Mouse (Mus musculus) midbrain, embryonic 11.5 days (tissue): Measurements from ENCODE around the gene Crtc3. TPM values are rescaled to one million over a fixed set of nuclear protein-coding genes. Genes with fewer than 3 reads are reported as not detected.

Source experiments
- ATAC-seq: fragments of 200-750 bp; cut with Nextera tagmentation; 2 replicates; pipeline ENCODE4 v1.8.0; 2017; ENCODE audit warnings: moderate TSS enrichment, moderate library complexity; ENCODE audit not compliant: low FRiP score
- DNase-seq: peaks from one replicate; pipeline ENCODE4 v3.0.0; 2015; ENCODE audit warnings: low spot score; ENCODE audit errors: missing footprints
- H3K27ac ChIP-seq: fragments of 300-500 bp; sonication (generic); 2 replicates; pipeline ENCODE4 v1.5.1; 2014; ENCODE audit warnings: low read depth, low read length
- H3K27me3 ChIP-seq: fragments of 300-500 bp; sonication (generic); 2 replicates; pipeline ENCODE4 v1.6.1; 2014; ENCODE audit warnings: mild to moderate bottlenecking, low read length, moderate library complexity, mixed read lengths; ENCODE audit not compliant: control insufficient read depth, insufficient read depth
- H3K36me3 ChIP-seq: fragments of 300-500 bp; sonication (generic); 2 replicates; pipeline ENCODE4 v1.6.1; 2014; ENCODE audit warnings: mild to moderate bottlenecking, low read length, moderate library complexity, mixed read lengths; ENCODE audit not compliant: control insufficient read depth, insufficient read depth
- H3K4me1 ChIP-seq: fragments of 300-500 bp; sonication (generic); 2 replicates; pipeline ENCODE4 v1.6.1; 2014; ENCODE audit warnings: low read length; ENCODE audit not compliant: control insufficient read depth, insufficient read depth
- H3K4me2 ChIP-seq: fragments of 300-500 bp; sonication (generic); 2 replicates; pipeline ENCODE4 v1.6.1; 2014; ENCODE audit warnings: mild to moderate bottlenecking, moderate library complexity
- H3K4me3 ChIP-seq: fragments of 300-500 bp; sonication (generic); 2 replicates; pipeline ENCODE4 v1.5.1; 2014; ENCODE audit warnings: low read depth, low read length
- H3K9ac ChIP-seq: fragments of 300-500 bp; sonication (generic); 2 replicates; pipeline ENCODE4 v1.6.1; 2014; ENCODE audit warnings: low read length
- H3K9me3 ChIP-seq: fragments of 300-500 bp; sonication (generic); 2 replicates; pipeline ENCODE4 v1.6.1; 2016; ENCODE audit warnings: low read length; ENCODE audit not compliant: control insufficient read depth
- WGBS: fragments of 180-500 bp; shearing (Covaris S2); extraction: QIAGEN DNeasy Blood & Tissue Kit; methylation state at CpG from one replicate; pipeline ENCODE4 v1.1.7; 2014; 5-methylcytosine and 5-hydroxymethylcytosine counted together
- polyA plus RNA-seq: library from polyadenylated mRNA; unstranded; fragments of >200 nt; fragmentation: Nextera tagmentation; extraction: Ambion mirVana; gene quantifications from 2 replicates; pipeline ENCODE4 v1.2.1, GENCODE M21; 2014

The Crtc3 gene
- 7.9 and 9.2 TPM in 2 replicates for polyA plus RNA-seq

GRCm38 (mm10) chr7:80688556-80689220, at the start of gene Crtc3:
TSS of gene Crtc3 (minus strand) at chr7:80688877.
- Histone ChIP-seq H3K27ac (peak within 1 kb of the TSS; percentile 91), H3K9me3 (no peaks in the 10 kb centered on the region), H3K27me3 (no peaks in the 10 kb centered on the region), H3K4me3 (peak within 1 kb of the TSS; percentile 83), H3K9ac (peak within 1 kb of the TSS; percentile 95), H3K4me1 (peaks cover 6% of the 10 kb centered on the region; the same call in 1 of the 2 replicates), H3K4me2 (peak within 1 kb of the TSS; percentile 55), H3K36me3 (no peaks in the 10 kb centered on the region)
- 0% methylated on average over 77 of the region's 83 CpGs for WGBS
- peak; percentile 87 for ATAC-seq
- peak; percentile 97 for DNase-seq

- no peak for ATAC-seq
- Histone ChIP-seq H3K9me3 (no peaks in the 10 kb centered on the region), H3K4me2 (no peak overlapping the region), H3K4me3 (no peak overlapping the region), H3K27ac (no peak overlapping the region), H3K9ac (no peak overlapping the region), H3K36me3 (peaks cover 2% of the 10 kb centered on the region; the same call in 1 of the 2 replicates), H3K27me3 (no peaks in the 10 kb centered on the region), H3K4me1 (no peaks in the 10 kb centered on the region)
- no peak for DNase-seq
- WGBS: 91% methylated on average over 10 of the region's 10 CpGs
Observed at GRCm38 (mm10) chr7:80736199-80736598, 47.5 kb upstream of the Crtc3 start.

GRCm38 (mm10) chr7:80732986-80733385, 44.3 kb upstream of the Crtc3 start:
- ATAC-seq: no peak
- Histone ChIP-seq H3K4me2 (no peak overlapping the region), H3K9me3 (no peaks in the 10 kb centered on the region), H3K27me3 (no peaks in the 10 kb centered on the region), H3K9ac (no peak overlapping the region), H3K4me3 (no peak overlapping the region), H3K36me3 (peaks cover 2% of the 10 kb centered on the region; the same call in 1 of the 2 replicates), H3K27ac (no peak overlapping the region), H3K4me1 (no peaks in the 10 kb centered on the region)
- WGBS: 85% methylated on average over 11 of the region's 11 CpGs
- no peak for DNase-seq

GRCm38 (mm10) chr7:80729662-80730061, 41.0 kb upstream of the Crtc3 start:
- no peaks in the 10 kb centered on the region for H3K4me1 ChIP-seq
- no peaks in the 10 kb centered on the region for H3K9me3 ChIP-seq
- H3K9ac ChIP-seq: no peak overlapping the region
- no peak overlapping the region for H3K4me2 ChIP-seq
- DNase-seq (peak; percentile 98), ATAC-seq (no peak)
- 29% methylated on average over 8 of the region's 8 CpGs for WGBS
- no peak overlapping the region for H3K4me3 ChIP-seq
- no peaks in the 10 kb centered on the region for H3K27me3 ChIP-seq
- H3K27ac ChIP-seq: no peak overlapping the region
- peaks cover 12% of the 10 kb centered on the region for H3K36me3 ChIP-seq

GRCm38 (mm10) chr7:80721041-80721440, 32.4 kb upstream of the Crtc3 start:
- Histone ChIP-seq H3K4me2 (no peak overlapping the region), H3K9me3 (no peaks in the 10 kb centered on the region), H3K27me3 (no peaks in the 10 kb centered on the region), H3K36me3 (peaks cover 6% of the 10 kb centered on the region), H3K4me1 (peaks cover 2% of the 10 kb centered on the region; the same call in 1 of the 2 replicates), H3K4me3 (no peak overlapping the region), H3K9ac (no peak overlapping the region), H3K27ac (no peak overlapping the region)
- DNase-seq (peak; percentile 87), ATAC-seq (no peak)
- WGBS: 43% methylated on average over 9 of the region's 9 CpGs

GRCm38 (mm10) chr7:80719582-80719981, 30.9 kb upstream of the Crtc3 start:
- WGBS: 95% methylated on average over 7 of the region's 7 CpGs
- Histone ChIP-seq H3K27me3 (no peaks in the 10 kb centered on the region), H3K4me3 (no peak overlapping the region), H3K27ac (no peak overlapping the region), H3K9ac (no peak overlapping the region), H3K4me1 (peaks cover 2% of the 10 kb centered on the region; the same call in 1 of the 2 replicates), H3K4me2 (no peak overlapping the region), H3K9me3 (no peaks in the 10 kb centered on the region), H3K36me3 (peaks cover 2% of the 10 kb centered on the region; the same call in 1 of the 2 replicates)
- ATAC-seq: no peak
- DNase-seq: no peak

GRCm38 (mm10) chr7:80719038-80719437, 30.4 kb upstream of the Crtc3 start:
- Histone ChIP-seq H3K9ac (no peak overlapping the region), H3K4me2 (no peak overlapping the region), H3K27me3 (no peaks in the 10 kb centered on the region), H3K27ac (no peak overlapping the region), H3K36me3 (peaks cover 2% of the 10 kb centered on the region; the same call in 1 of the 2 replicates), H3K9me3 (no peaks in the 10 kb centered on the region), H3K4me1 (peaks cover 2% of the 10 kb centered on the region; the same call in 1 of the 2 replicates), H3K4me3 (no peak overlapping the region)
- ATAC-seq: no peak
- no peak for DNase-seq
- 89% methylated on average over 2 of the region's 2 CpGs for WGBS

- no peak for DNase-seq
- H3K9me3 ChIP-seq: no peaks in the 10 kb centered on the region
- H3K4me1 ChIP-seq: peaks cover 2% of the 10 kb centered on the region; the same call in 1 of the 2 replicates
- WGBS: 83% methylated on average over 8 of the region's 8 CpGs
- no peaks in the 10 kb centered on the region for H3K27me3 ChIP-seq
- no peak for ATAC-seq
- H3K4me3 ChIP-seq: no peak overlapping the region
- no peak overlapping the region for H3K4me2 ChIP-seq
- no peaks in the 10 kb centered on the region for H3K36me3 ChIP-seq
- no peak overlapping the region for H3K27ac ChIP-seq
- no peak overlapping the region for H3K9ac ChIP-seq
Observed at GRCm38 (mm10) chr7:80718471-80718870, 29.8 kb upstream of the Crtc3 start.

GRCm38 (mm10) chr7:80716758-80717157, 28.1 kb upstream of the Crtc3 start:
- WGBS: 91% methylated on average over 9 of the region's 9 CpGs
- H3K4me3 ChIP-seq: no peak overlapping the region
- H3K27ac ChIP-seq: no peak overlapping the region
- H3K27me3 ChIP-seq: no peaks in the 10 kb centered on the region
- no peak for ATAC-seq
- DNase-seq: no peak
- H3K36me3 ChIP-seq: no peaks in the 10 kb centered on the region
- peaks cover 2% of the 10 kb centered on the region; the same call in 1 of the 2 replicates for H3K4me1 ChIP-seq
- no peak overlapping the region for H3K4me2 ChIP-seq
- no peak overlapping the region for H3K9ac ChIP-seq
- H3K9me3 ChIP-seq: no peaks in the 10 kb centered on the region
